Mouse (Mus musculus): ENCODE data around the gene H1fnt.

H1fnt gene

GRCm38 (mm10) chr15:98257193-98257592, at the start of gene H1fnt:
Gene H1fnt, minus strand, starts transcription at chr15:98257293.
- no peak for DNase-seq

- DNase-seq = peak; percentile 73 to 83
Observed at GRCm38 (mm10) chr15:98295628-98296551, 38.8 kb upstream of the H1fnt start, which contains the start of gene Zfp641. Gene Zfp641, minus strand, starts transcription at chr15:98296161.

GRCm38 (mm10) chr15:98293651-98294050, 36.6 kb upstream of the H1fnt start:
- no peak for DNase-seq

- peak; percentile 27 to 52 for DNase-seq
Observed at GRCm38 (mm10) chr15:98288566-98288965, 31.5 kb upstream of the H1fnt start.

GRCm38 (mm10) chr15:98286418-98286817, 29.3 kb upstream of the H1fnt start:
- no peak for DNase-seq

GRCm38 (mm10) chr15:98257776-98258175, 683 bp upstream of the H1fnt start:
- DNase-seq = no peak

GRCm38 (mm10) chr15:98256271-98256670, 822 bp downstream of the H1fnt start:
- DNase-seq = peak; percentile 60 to 74

GRCm38 (mm10) chr15:98235442-98235841, 21.7 kb downstream of the H1fnt start:
- no peak for DNase-seq

GRCm38 (mm10) chr15:98234350-98234749, 22.7 kb downstream of the H1fnt start, which contains the start of gene Olfr286:
Gene Olfr286, minus strand, starts transcription at chr15:98234450.
- DNase-seq = no peak

GRCm38 (mm10) chr15:98226096-98226495, 31.0 kb downstream of the H1fnt start:
- no peak for DNase-seq

GRCm38 (mm10) chr15:98225610-98226009, 31.5 kb downstream of the H1fnt start:
- DNase-seq = no peak

GRCm38 (mm10) chr15:98222377-98222776, 34.7 kb downstream of the H1fnt start:
- DNase-seq = no peak

GRCm38 (mm10) chr15:98220877-98221276, 36.2 kb downstream of the H1fnt start, which contains the start of the genes Gm44579 and Olfr287:
Gene Gm44579, minus strand, starts transcription at chr15:98220977.
Gene Olfr287, minus strand, starts transcription at chr15:98221056.
- DNase-seq = no peak

- DNase-seq = no peak
Observed at GRCm38 (mm10) chr15:98214130-98214529, 43.0 kb downstream of the H1fnt start.

GRCm38 (mm10) chr15:98213336-98213870, 43.7 kb downstream of the H1fnt start:
- no peak for DNase-seq

GRCm38 (mm10) chr15:98209676-98210075, 47.4 kb downstream of the H1fnt start:
- DNase-seq = no peak
